Mouse (Mus musculus): Measurements from ENCODE around the gene Nek9. TPM values are rescaled to one million over a fixed set of nuclear protein-coding genes. Genes with fewer than 3 reads are reported as not detected.
A peak's percentile ranks its signal among the peaks of the same experiment; 100 is the strongest.

Gene Nek9
- polyA plus RNA-seq, 1 experiment from 2014 or later, result 10.2 TPM

DNA sequence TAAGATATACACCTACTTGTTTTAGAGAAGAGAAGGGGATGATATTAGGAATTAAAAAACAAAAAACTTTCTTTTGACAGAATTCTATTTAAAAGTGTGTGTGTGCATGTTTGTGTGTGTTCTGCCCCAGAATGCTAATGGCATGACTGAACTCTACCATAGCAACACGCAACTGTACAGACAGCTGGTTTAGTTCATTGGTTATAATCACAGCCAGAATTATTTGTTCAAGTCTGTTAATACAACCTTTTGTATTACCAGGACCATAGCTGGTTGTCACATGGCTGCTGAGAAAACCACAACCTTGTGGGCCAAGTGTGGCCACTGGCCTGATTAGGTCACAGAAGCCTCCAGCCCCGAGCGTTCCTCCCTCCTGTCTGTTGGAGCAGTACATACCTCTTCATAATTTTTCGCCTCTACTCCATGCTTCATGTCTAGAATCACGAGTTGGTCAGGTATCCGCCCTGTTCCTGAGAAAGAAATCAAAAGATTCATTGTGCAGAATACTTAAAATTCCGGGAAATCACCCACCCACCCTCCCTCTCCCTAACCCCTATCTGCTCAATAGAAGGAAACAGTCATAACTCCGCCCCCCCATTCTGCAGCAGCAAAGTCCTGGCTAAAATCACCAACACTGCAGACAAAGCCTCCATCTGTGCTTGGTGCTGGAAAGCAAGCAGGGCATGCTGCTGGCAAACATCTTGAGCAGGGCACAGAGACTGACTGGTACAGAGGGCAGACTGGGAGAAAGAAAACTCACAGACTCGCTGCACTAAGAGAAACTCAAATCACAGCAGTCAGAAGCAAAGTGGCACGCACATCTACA lies 11.5 kb upstream of the Nek9 start:
- WGBS, result 75% methylated on average over 10 of the region's 10 CpGs
- Histone ChIP-seq H3K4me3 (ENCODE audit: low read depth, low read length) (no peak overlapping the region), H3K4me1 (replicated peaks; ENCODE audit: control insufficient read depth, insufficient read depth, low read length) (no peaks in the 10 kb centered on the region), H3K27ac (ENCODE audit: low read depth, low read length) (peak overlapping the region; percentile 50; the same call in 1 of the 2 replicates), H3K36me3 (ENCODE audit: control insufficient read depth, insufficient read depth) (peaks cover 34% of the 10 kb centered on the region), H3K9me3 (ENCODE audit: control insufficient read depth) (no peaks in the 10 kb centered on the region), H3K9ac (ENCODE audit: low read depth, low read length) (no peak overlapping the region), H3K27me3 (replicated peaks; ENCODE audit: control insufficient read depth, insufficient read depth, low read length) (no peaks in the 10 kb centered on the region), H3K4me2 (replicated peaks; ENCODE audit: low read depth) (no peak overlapping the region)
- ATAC-seq, result no peak
- no peak for TF ChIP-seq CTCF (IDR thresholded peaks at IDR 0.05; ENCODE audit: low read depth)

DNA sequence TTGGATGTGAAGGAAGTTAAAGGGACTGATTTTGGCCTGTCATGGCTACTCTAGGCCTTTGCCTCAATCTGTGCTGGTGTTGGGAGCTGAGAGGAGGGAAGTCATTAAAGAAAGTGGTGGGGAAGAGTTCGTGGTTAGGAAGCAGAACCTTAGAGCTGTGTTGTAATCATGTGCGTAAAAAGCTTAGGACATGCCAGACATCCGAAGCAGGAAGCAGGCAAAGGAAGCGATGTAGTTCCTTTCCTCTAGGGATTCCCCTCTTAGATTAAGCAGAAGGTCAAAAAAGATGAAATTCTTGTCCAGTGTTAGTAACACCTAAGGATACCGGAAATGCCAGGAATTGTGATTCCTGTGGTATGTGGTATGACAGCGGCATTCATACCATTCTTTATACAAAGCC lies 9.2 kb upstream of the Nek9 start:
- Histone ChIP-seq H3K9me3 (ENCODE audit: control insufficient read depth) (no peaks in the 10 kb centered on the region), H3K9ac (ENCODE audit: low read depth, low read length) (no peak overlapping the region), H3K4me3 (ENCODE audit: low read depth, low read length) (no peak overlapping the region), H3K27me3 (replicated peaks; ENCODE audit: control insufficient read depth, insufficient read depth, low read length) (no peaks in the 10 kb centered on the region), H3K4me2 (replicated peaks; ENCODE audit: low read depth) (no peak overlapping the region), H3K4me1 (replicated peaks; ENCODE audit: control insufficient read depth, insufficient read depth, low read length) (no peaks in the 10 kb centered on the region), H3K36me3 (ENCODE audit: control insufficient read depth, insufficient read depth) (peaks cover 25% of the 10 kb centered on the region), H3K27ac (ENCODE audit: low read depth, low read length) (peak overlapping the region; percentile 31; the same call in 1 of the 2 replicates)
- ATAC-seq, result no peak
- TF ChIP-seq CTCF (IDR thresholded peaks at IDR 0.05; ENCODE audit: low read depth), result no peak
- 80% methylated on average over 6 of the region's 6 CpGs for WGBS

DNA sequence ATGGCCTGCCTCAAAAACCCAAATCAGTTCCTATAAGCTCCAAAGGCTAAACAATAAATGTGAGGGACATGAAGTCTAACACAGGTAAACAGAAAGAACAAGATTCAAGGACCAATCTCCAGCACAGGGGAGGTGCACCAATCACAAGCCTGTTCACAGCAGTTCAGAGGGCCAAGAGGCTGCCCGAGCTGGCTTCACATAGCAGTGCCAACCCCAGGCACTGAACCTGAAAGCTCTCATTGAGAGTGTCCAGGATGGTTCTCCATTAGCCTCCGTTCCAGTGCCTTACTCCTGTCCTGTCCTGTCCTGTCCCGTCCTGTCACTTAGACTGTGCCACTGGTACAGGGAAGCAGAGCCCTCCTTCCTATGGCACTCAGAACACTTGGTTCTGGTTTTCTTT lies 8.0 kb upstream of the Nek9 start:
- Histone ChIP-seq H3K27ac (ENCODE audit: low read depth, low read length) (no peak overlapping the region), H3K4me3 (ENCODE audit: low read depth, low read length) (no peak overlapping the region), H3K9me3 (ENCODE audit: control insufficient read depth) (no peaks in the 10 kb centered on the region), H3K9ac (ENCODE audit: low read depth, low read length) (no peak overlapping the region), H3K36me3 (ENCODE audit: control insufficient read depth, insufficient read depth) (peaks cover 22% of the 10 kb centered on the region), H3K4me1 (replicated peaks; ENCODE audit: control insufficient read depth, insufficient read depth, low read length) (no peaks in the 10 kb centered on the region), H3K27me3 (replicated peaks; ENCODE audit: control insufficient read depth, insufficient read depth, low read length) (no peaks in the 10 kb centered on the region), H3K4me2 (replicated peaks; ENCODE audit: low read depth) (no peak overlapping the region)
- WGBS, result 82% methylated on average over 3 of the region's 3 CpGs
- no peak for TF ChIP-seq CTCF (IDR thresholded peaks at IDR 0.05; ENCODE audit: low read depth)
- no peak for ATAC-seq

DNA sequence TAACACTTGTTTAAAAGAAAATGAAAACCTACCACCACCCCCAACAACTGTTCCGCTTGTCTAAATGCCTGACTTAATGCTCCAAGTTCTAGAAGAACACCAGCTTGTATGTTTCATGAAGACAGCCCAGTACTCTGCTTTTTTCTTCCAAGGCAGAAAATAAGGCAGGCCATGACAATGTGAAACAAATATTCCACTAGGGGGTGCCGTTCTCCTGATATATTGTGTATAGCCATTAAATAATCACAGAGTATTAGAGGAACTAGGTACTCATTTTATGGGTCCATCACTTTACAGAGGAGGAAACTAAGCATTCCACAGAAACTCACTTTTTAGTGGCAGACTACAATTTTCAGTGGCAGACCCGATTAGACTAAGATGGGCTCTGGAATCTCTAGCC lies 7.2 kb upstream of the Nek9 start:
- no peak overlapping the region for H3K9ac ChIP-seq (ENCODE audit: low read depth, low read length)

DNA sequence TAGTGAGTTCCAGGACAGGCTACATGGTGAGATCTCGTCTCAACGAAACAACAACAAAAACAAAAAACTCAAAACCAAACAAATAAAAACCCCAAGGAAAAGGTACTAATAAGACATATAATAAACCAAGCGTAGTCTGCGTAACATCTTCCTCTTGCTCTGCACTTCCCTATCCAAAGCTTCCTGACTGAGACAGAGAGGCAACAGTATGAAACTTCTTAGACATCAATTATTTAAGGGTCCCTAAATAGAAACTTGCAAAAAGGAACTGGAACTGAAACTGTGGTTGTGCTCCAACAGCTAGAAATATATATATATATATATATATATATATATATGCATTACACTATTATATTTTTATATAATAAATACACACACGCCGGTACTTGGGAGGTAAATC lies 6.4 kb upstream of the Nek9 start:
- TF ChIP-seq CTCF (IDR thresholded peaks at IDR 0.05; ENCODE audit: low read depth), result no peak
- no peaks in the 10 kb centered on the region for H3K9me3 ChIP-seq (ENCODE audit: control insufficient read depth)
- no peak overlapping the region for H3K4me2 ChIP-seq (replicated peaks; ENCODE audit: low read depth)
- no peaks in the 10 kb centered on the region for H3K4me1 ChIP-seq (replicated peaks; ENCODE audit: control insufficient read depth, insufficient read depth, low read length)
- H3K36me3 ChIP-seq (ENCODE audit: control insufficient read depth, insufficient read depth), result peaks cover 22% of the 10 kb centered on the region
- H3K27me3 ChIP-seq (replicated peaks; ENCODE audit: control insufficient read depth, insufficient read depth, low read length), result no peaks in the 10 kb centered on the region
- H3K27ac ChIP-seq (ENCODE audit: low read depth, low read length), result no peak overlapping the region
- 92% methylated on average over 6 of the region's 6 CpGs for WGBS
- ATAC-seq, result no peak
- no peak overlapping the region for H3K9ac ChIP-seq (ENCODE audit: low read depth, low read length)
- no peak overlapping the region for H3K4me3 ChIP-seq (ENCODE audit: low read depth, low read length)

More for the DNA sequence above, 7.2 kb upstream of the Nek9 start:
- WGBS, result 38% methylated on average over 3 of the region's 3 CpGs
- Histone ChIP-seq H3K9me3 (ENCODE audit: control insufficient read depth) (no peaks in the 10 kb centered on the region), H3K36me3 (ENCODE audit: control insufficient read depth, insufficient read depth) (peaks cover 22% of the 10 kb centered on the region), H3K4me1 (replicated peaks; ENCODE audit: control insufficient read depth, insufficient read depth, low read length) (no peaks in the 10 kb centered on the region), H3K27ac (ENCODE audit: low read depth, low read length) (no peak overlapping the region), H3K27me3 (replicated peaks; ENCODE audit: control insufficient read depth, insufficient read depth, low read length) (no peaks in the 10 kb centered on the region), H3K4me3 (ENCODE audit: low read depth, low read length) (no peak overlapping the region), H3K4me2 (replicated peaks; ENCODE audit: low read depth) (no peak overlapping the region)
- ATAC-seq, result peak; percentile 50; the same call in 1 of the 2 replicates
- peak; percentile 78 for TF ChIP-seq CTCF (IDR thresholded peaks at IDR 0.05; ENCODE audit: low read depth)

DNA sequence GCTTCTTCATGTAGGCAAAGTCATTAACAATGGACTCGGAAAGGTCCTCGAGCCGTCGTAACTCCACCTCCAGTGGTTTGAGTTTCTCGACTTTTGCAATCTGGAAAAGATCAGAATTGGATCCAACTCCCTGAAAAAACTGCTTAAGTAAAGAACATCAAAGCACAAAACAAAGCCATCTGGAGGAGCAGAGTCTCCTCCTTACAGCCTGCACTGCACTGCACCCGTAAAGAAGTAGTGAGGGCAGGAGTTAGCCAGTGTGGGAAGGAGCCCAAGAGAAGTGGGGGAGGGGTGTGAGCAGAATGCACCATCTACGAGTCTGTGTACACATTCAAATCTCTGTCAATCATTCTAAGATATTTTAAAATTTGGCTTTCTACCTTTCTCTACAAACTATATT lies 5.1 kb upstream of the Nek9 start:
- TF ChIP-seq CTCF (IDR thresholded peaks at IDR 0.05; ENCODE audit: low read depth), result no peak
- H3K4me3 ChIP-seq (ENCODE audit: low read depth, low read length), result no peak overlapping the region
- H3K9me3 ChIP-seq (ENCODE audit: control insufficient read depth), result no peaks in the 10 kb centered on the region
- ATAC-seq, result no peak
- WGBS, result 66% methylated on average over 7 of the region's 7 CpGs
- no peak overlapping the region for H3K27ac ChIP-seq (ENCODE audit: low read depth, low read length)
- H3K4me1 ChIP-seq (replicated peaks; ENCODE audit: control insufficient read depth, insufficient read depth, low read length), result 0 out of 2 replicates have a peak, but pooled peaks cover 5% of the 10 kb centered on the region
- H3K27me3 ChIP-seq (replicated peaks; ENCODE audit: control insufficient read depth, insufficient read depth, low read length), result no peaks in the 10 kb centered on the region
- peaks cover 17% of the 10 kb centered on the region for H3K36me3 ChIP-seq (ENCODE audit: control insufficient read depth, insufficient read depth)
- H3K4me2 ChIP-seq (replicated peaks; ENCODE audit: low read depth), result no peak overlapping the region
- H3K9ac ChIP-seq (ENCODE audit: low read depth, low read length), result no peak overlapping the region

Measured in intestine, postnatal 0 days (tissue).